In genomic region chr1:43868510-43868909, GRCm38 (mm10) we compare ENCODE assay signal across 20 mouse cellular contexts.
"Had no signal": no experiment of that assay in that cellular context is flagged by ENCODE, and none has a peak within 500 bp of the region (broad histone marks: within the 10 kb centered on the region; RNA-seq: fewer than 3 reads in every experiment).

No protein-coding gene starts in this region.

- H3K4me3 ChIP-seq: layer of hippocampus, adult 2 months; limb, embryonic 13.5 days; liver, embryonic 12.5 days; liver, embryonic 15.5 days; lung, embryonic 15.5 days; midbrain, embryonic 13.5 days; myocyte; neural tube, embryonic 13.5 days had no signal

- H3K9me3 ChIP-seq: limb, embryonic 13.5 days; liver, embryonic 12.5 days; liver, embryonic 15.5 days; lung, embryonic 15.5 days; midbrain, embryonic 13.5 days; neural tube, embryonic 13.5 days had no signal

- H3K27me3 ChIP-seq: limb, embryonic 13.5 days; liver, embryonic 15.5 days; lung, embryonic 15.5 days; midbrain, embryonic 13.5 days; neural tube, embryonic 13.5 days had no signal

- H3K4me1 ChIP-seq: limb, embryonic 13.5 days; liver, embryonic 12.5 days; liver, embryonic 15.5 days; lung, embryonic 15.5 days; midbrain, embryonic 13.5 days; neural tube, embryonic 13.5 days had no signal

- ATAC-seq: intestine, postnatal 0 days; liver, embryonic 12.5 days; midbrain, embryonic 13.5 days; midbrain, embryonic 16.5 days had no signal

- DNase-seq: kidney, adult 2 months; kidney, postnatal 25 days; layer of hippocampus, adult 9-11 months; liver; lung, adult 18-20 months; lung, postnatal 10 days; lung, postnatal 4 days; thymus, postnatal 25 days had no signal

- H3K9ac ChIP-seq: limb, embryonic 13.5 days; liver, embryonic 12.5 days; liver, embryonic 15.5 days; lung, embryonic 15.5 days; midbrain, embryonic 13.5 days; neural tube, embryonic 13.5 days had no signal

- H3K4me2 ChIP-seq: limb, embryonic 13.5 days; liver, embryonic 12.5 days; liver, embryonic 15.5 days; lung, embryonic 15.5 days; midbrain, embryonic 13.5 days; neural tube, embryonic 13.5 days had no signal

- H3K27ac ChIP-seq: kidney, postnatal 0 days; layer of hippocampus, adult 2 months; limb, embryonic 13.5 days; liver, embryonic 12.5 days; liver, embryonic 15.5 days; lung, embryonic 15.5 days; midbrain, embryonic 13.5 days; neural tube, embryonic 13.5 days; stomach, postnatal 0 days had no signal

- H3K36me3 ChIP-seq: limb, embryonic 13.5 days; liver, embryonic 12.5 days; liver, embryonic 15.5 days; lung, embryonic 15.5 days; midbrain, embryonic 13.5 days; neural tube, embryonic 13.5 days had no signal
